Mouse (Mus musculus) midbrain, embryonic 10.5 days (tissue): ENCODE measurements around the gene Padi4. TPM values are rescaled to one million over a fixed set of nuclear protein-coding genes. Genes with fewer than 3 reads are reported as not detected.

Experiments used
- DNase-seq: peaks from one replicate; pipeline ENCODE4 v3.0.0-alpha.2; 2017; ENCODE audit warnings: low spot score
- H3K27ac ChIP-seq: fragments of 300-500 bp; sonication (generic); replicated peaks from 2 replicates; pipeline ENCODE4 v1.5.1; 2016; ENCODE audit warnings: mild to moderate bottlenecking
- H3K27me3 ChIP-seq: fragments of 300-500 bp; sonication (generic); 2 replicates; pipeline ENCODE4 v1.6.1; 2016; ENCODE audit warnings: low read depth, mild to moderate bottlenecking; ENCODE audit not compliant: poor library complexity, severe bottlenecking
- H3K36me3 ChIP-seq: fragments of 300-500 bp; sonication (generic); 2 replicates; pipeline ENCODE4 v1.6.1; 2016; ENCODE audit warnings: mild to moderate bottlenecking, moderate library complexity
- H3K4me1 ChIP-seq: fragments of 300-500 bp; sonication (generic); 2 replicates; pipeline ENCODE4 v1.6.1; 2016
- H3K4me3 ChIP-seq: fragments of 300-500 bp; sonication (generic); 2 replicates; pipeline ENCODE4 v1.5.1; 2016; ENCODE audit warnings: mild to moderate bottlenecking, moderate library complexity
- H3K9me3 ChIP-seq: fragments of 300-500 bp; sonication (generic); replicated peaks from 2 replicates; pipeline ENCODE4 v1.6.1; 2016; ENCODE audit warnings: mild to moderate bottlenecking
- WGBS: fragments of 180-500 bp; shearing (Covaris S2); methylation state at CpG from one replicate; pipeline ENCODE4 v1.1.7; 2016; 5-methylcytosine and 5-hydroxymethylcytosine counted together
- polyA plus RNA-seq: library from polyadenylated mRNA; unstranded; fragments of >200 nt; fragmentation: Nextera tagmentation; extraction: Ambion mirVana; gene quantifications from 2 replicates; pipeline ENCODE4 v1.2.1, GENCODE M21; 2016

Padi4 gene
- polyA plus RNA-seq, 1 experiment from 2014 or later = 0.54 TPM

- no peaks in the 10 kb centered on the region for H3K36me3 ChIP-seq
- peaks cover 13% of the 10 kb centered on the region for H3K27me3 ChIP-seq
- no peak overlapping the region for H3K4me3 ChIP-seq
- H3K4me1 ChIP-seq = peaks cover 39% of the 10 kb centered on the region
- 88% methylated on average over 3 of the region's 3 CpGs for WGBS
- no peak overlapping the region for H3K27ac ChIP-seq
- H3K9me3 ChIP-seq = no peaks in the 10 kb centered on the region
- no peak for DNase-seq
Observed at GRCm38 (mm10) chr4:140755811-140756210, 18.2 kb downstream of the Padi4 start.

- H3K9me3 ChIP-seq = no peaks in the 10 kb centered on the region
- H3K4me3 ChIP-seq = no peak overlapping the region
- peaks cover 34% of the 10 kb centered on the region for H3K4me1 ChIP-seq
- 73% methylated on average over 7 of the region's 7 CpGs for WGBS
- DNase-seq = no peak
- no peaks in the 10 kb centered on the region for H3K36me3 ChIP-seq
- peaks cover 10% of the 10 kb centered on the region; the same call in 1 of the 2 replicates for H3K27me3 ChIP-seq
- H3K27ac ChIP-seq = no peak overlapping the region
Observed at GRCm38 (mm10) chr4:140753366-140753765, 20.7 kb downstream of the Padi4 start.

DNA sequence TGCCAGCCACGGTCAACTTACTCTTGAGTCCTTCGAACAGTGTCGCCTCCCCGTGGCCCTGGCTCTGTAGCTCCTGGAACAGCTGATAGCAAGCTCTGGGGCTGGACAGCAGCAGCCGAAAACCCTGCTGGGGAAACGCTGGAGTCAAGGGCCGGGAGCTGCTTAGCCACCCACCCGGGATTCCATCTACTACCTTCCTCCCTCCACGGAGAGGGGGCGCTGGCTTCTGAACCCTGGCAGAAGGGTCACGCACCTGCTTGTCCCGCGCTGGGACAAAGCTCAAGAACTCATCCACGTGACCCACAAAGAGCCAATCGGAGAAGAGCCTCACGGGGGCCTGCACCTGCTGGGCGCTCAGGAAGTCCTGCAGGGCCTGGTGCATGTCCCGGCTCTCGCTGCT is 23.7 kb downstream of the Padi4 start:
- peak; percentile 60 for DNase-seq
- Histone ChIP-seq H3K36me3 (no peaks in the 10 kb centered on the region), H3K9me3 (no peaks in the 10 kb centered on the region), H3K4me3 (peak overlapping the region; percentile 45), H3K27me3 (peaks cover 24% of the 10 kb centered on the region), H3K27ac (peak overlapping the region; percentile 70), H3K4me1 (peaks cover 26% of the 10 kb centered on the region)
- WGBS = 5% methylated on average over 19 of the region's 19 CpGs

GRCm38 (mm10) chr4:140747978-140748377 is 26.1 kb downstream of the Padi4 start:
- WGBS = 40% methylated on average over 12 of the region's 12 CpGs
- H3K27me3 ChIP-seq = peaks cover 24% of the 10 kb centered on the region
- peaks cover 25% of the 10 kb centered on the region for H3K4me1 ChIP-seq
- no peaks in the 10 kb centered on the region for H3K9me3 ChIP-seq
- peak overlapping the region; percentile 25; the same call in 1 of the 2 replicates for H3K27ac ChIP-seq
- H3K4me3 ChIP-seq = no peak overlapping the region
- H3K36me3 ChIP-seq = no peaks in the 10 kb centered on the region
- DNase-seq = no peak

- 36% methylated on average over 3 of the region's 3 CpGs for WGBS
- Histone ChIP-seq H3K4me1 (peaks cover 21% of the 10 kb centered on the region), H3K27me3 (peaks cover 17% of the 10 kb centered on the region), H3K4me3 (no peak overlapping the region), H3K9me3 (no peaks in the 10 kb centered on the region), H3K36me3 (no peaks in the 10 kb centered on the region), H3K27ac (no peak overlapping the region)
- peak; percentile 36 for DNase-seq
Observed at GRCm38 (mm10) chr4:140744654-140745053, 29.4 kb downstream of the Padi4 start.

DNA sequence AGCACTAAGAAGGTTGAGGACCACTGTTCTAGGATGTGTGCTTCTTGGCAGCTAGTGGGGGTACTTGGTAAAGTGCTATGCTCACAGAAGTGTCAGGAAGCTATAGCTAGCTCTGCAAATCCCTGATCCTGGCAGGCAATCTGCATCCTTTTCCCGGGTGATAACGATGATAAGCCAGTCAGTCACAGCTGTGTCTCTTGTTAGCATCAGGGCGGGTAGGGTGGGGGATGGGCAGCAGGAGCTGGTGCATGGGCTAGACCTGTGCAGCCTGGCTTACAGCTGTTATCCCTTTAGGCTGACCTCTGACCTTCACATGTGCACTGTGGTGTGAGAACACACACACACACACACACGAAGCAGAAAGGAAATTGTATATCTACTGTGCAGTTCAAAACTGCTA is 30.9 kb downstream of the Padi4 start:
- WGBS = 65% methylated on average over 4 of the region's 4 CpGs

GRCm38 (mm10) chr4:140742543-140742942 is 31.5 kb downstream of the Padi4 start, which contains the start of gene Padi6:
Gene Padi6 (minus strand): TSS chr4:140742643.
- H3K4me1 ChIP-seq = peaks cover 14% of the 10 kb centered on the region
- 83% methylated on average over 2 of the region's 2 CpGs for WGBS
- no peaks in the 10 kb centered on the region for H3K36me3 ChIP-seq
- no peak within 1 kb of the TSS for H3K4me3 ChIP-seq
- no peak for DNase-seq
- peaks cover 11% of the 10 kb centered on the region; the same call in 1 of the 2 replicates for H3K27me3 ChIP-seq
- no peaks in the 10 kb centered on the region for H3K9me3 ChIP-seq
- H3K27ac ChIP-seq = 0 out of 2 replicates have a peak within 1 kb of the TSS, but pooled peaks have one; percentile 28

More for the DNA sequence above, 30.9 kb downstream of the Padi4 start:
- Histone ChIP-seq H3K4me1 (peaks cover 20% of the 10 kb centered on the region), H3K4me3 (no peak overlapping the region), H3K27ac (no peak overlapping the region), H3K27me3 (peaks cover 16% of the 10 kb centered on the region), H3K9me3 (no peaks in the 10 kb centered on the region), H3K36me3 (no peaks in the 10 kb centered on the region)
- no peak for DNase-seq

- Histone ChIP-seq H3K9me3 (no peaks in the 10 kb centered on the region), H3K36me3 (no peaks in the 10 kb centered on the region), H3K27me3 (0 out of 2 replicates have a peak, but pooled peaks cover 1% of the 10 kb centered on the region), H3K27ac (no peak overlapping the region), H3K4me3 (no peak overlapping the region), H3K4me1 (peaks cover 14% of the 10 kb centered on the region)
- no peak for DNase-seq
- 94% methylated on average over 6 of the region's 6 CpGs for WGBS
Observed at GRCm38 (mm10) chr4:140741401-140741800, 32.6 kb downstream of the Padi4 start.

GRCm38 (mm10) chr4:140740655-140741054 is 33.4 kb downstream of the Padi4 start:
- Histone ChIP-seq H3K4me1 (peaks cover 14% of the 10 kb centered on the region), H3K27me3 (no peaks in the 10 kb centered on the region), H3K4me3 (no peak overlapping the region), H3K36me3 (no peaks in the 10 kb centered on the region), H3K27ac (0 out of 2 replicates have a peak overlapping the region, but pooled peaks have one; percentile 13), H3K9me3 (no peaks in the 10 kb centered on the region)
- 92% methylated on average over 11 of the region's 11 CpGs for WGBS
- no peak for DNase-seq

DNA sequence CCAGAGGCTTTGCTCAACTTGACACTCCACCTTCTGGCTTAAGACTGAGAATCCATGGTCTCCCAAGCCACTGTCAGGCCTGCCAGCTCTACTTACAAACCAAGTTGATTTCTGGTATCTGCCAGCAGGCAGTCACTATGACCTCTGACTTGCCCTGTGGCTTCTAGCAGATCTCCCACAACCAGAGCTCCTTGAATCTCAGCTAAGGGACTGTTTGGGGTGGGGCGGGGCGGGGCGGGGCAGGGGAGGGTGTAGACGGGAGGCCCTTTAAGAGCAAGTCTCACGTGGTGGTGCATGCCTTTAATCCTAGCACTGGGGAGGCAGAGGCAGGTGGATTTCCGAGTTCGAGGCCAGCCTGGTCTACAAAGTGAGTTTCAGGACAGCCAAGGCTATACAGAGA is 41.2 kb downstream of the Padi4 start:
- H3K36me3 ChIP-seq = no peaks in the 10 kb centered on the region
- no peaks in the 10 kb centered on the region for H3K9me3 ChIP-seq
- no peak overlapping the region for H3K4me3 ChIP-seq
- H3K27ac ChIP-seq = no peak overlapping the region
- H3K4me1 ChIP-seq = no peaks in the 10 kb centered on the region
- no peak for DNase-seq
- WGBS = 72% methylated on average over 7 of the region's 7 CpGs
- no peaks in the 10 kb centered on the region for H3K27me3 ChIP-seq

DNA sequence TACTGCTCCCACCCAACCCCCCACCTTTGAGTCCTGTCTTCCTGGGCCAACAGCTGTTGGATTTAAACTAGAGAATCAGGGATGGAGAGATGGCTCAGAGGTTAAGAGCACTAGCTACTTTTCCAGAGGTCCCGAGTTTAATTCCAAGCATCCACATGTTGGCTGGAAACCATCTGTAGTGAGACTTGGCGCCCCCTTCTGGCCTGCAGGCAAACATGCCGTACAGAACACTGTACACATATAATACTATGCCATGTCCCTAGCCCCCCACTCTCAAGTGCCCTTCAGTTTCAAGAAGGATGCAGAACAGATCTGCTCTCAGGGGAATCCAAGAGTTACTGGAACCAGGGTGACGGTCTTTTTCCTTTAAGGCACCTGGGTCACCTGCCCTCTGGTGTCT is 42.4 kb downstream of the Padi4 start:
- WGBS = 83% methylated on average over 4 of the region's 4 CpGs
- Histone ChIP-seq H3K9me3 (no peaks in the 10 kb centered on the region), H3K27ac (no peak overlapping the region), H3K27me3 (no peaks in the 10 kb centered on the region), H3K36me3 (peaks cover 10% of the 10 kb centered on the region), H3K4me1 (no peaks in the 10 kb centered on the region), H3K4me3 (no peak overlapping the region)
- no peak for DNase-seq

DNA sequence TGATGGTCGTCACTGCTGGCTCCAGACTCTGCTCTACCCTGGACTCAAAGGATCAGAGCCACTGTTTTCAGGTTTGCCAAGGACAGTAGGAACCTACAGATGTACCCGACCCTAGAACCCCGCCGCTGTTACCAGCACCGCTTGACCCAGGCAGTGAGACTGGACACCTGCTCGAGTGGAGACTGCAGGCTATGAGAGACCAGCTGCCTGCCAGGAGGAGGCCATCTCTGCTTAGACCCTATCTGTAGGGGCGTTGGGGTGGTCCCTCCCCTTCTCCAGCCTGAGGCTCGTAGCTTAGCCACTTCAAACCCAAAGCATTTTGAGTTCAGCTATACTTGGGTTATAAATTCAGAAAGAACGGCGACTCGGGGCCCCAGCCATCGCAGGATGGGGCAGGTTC is 47.1 kb downstream of the Padi4 start:
- WGBS = 90% methylated on average over 12 of the region's 12 CpGs
- DNase-seq = no peak

DNA sequence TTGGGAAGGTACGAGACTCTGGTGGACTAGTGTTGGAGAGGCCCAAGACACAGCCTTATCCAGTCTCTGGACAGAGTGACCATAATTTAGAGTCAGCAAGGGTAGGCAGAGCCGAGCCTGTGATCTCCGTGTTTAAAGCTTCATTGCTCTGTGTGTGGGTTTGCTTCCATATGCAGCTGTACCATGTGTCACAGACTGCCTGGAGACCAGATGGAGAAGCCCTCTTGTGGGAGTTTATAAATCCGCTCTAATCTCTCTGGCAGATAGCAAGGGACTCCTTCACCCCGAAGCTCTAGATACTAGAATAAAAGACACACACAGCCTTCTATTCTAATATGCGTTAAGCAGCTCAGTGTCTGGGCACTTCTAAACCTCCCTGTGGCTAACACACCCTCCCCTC is 49.3 kb downstream of the Padi4 start:
- H3K36me3 ChIP-seq = peaks cover 79% of the 10 kb centered on the region
- no peak for DNase-seq
- H3K27me3 ChIP-seq = no peaks in the 10 kb centered on the region
- peak overlapping the region; percentile 65; the same call in 1 of the 2 replicates for H3K27ac ChIP-seq
- H3K4me3 ChIP-seq = no peak overlapping the region
- H3K9me3 ChIP-seq = no peaks in the 10 kb centered on the region
- peaks cover 13% of the 10 kb centered on the region; the same call in 1 of the 2 replicates for H3K4me1 ChIP-seq
- WGBS = 79% methylated on average over 6 of the region's 6 CpGs

More for the DNA sequence above, 47.1 kb downstream of the Padi4 start:
- no peaks in the 10 kb centered on the region for H3K27me3 ChIP-seq
- peaks cover 57% of the 10 kb centered on the region for H3K36me3 ChIP-seq
- 0 out of 2 replicates have a peak overlapping the region, but pooled peaks have one; percentile 3 for H3K27ac ChIP-seq
- H3K9me3 ChIP-seq = no peaks in the 10 kb centered on the region
- no peak overlapping the region for H3K4me3 ChIP-seq
- H3K4me1 ChIP-seq = peaks cover 13% of the 10 kb centered on the region; the same call in 1 of the 2 replicates
